Mouse (Mus musculus): ENCODE results near the gene Dlg4. TPM values are rescaled to one million over a fixed set of nuclear protein-coding genes. Genes with fewer than 3 reads are reported as not detected.
A peak's percentile ranks its signal among the peaks of the same experiment; 100 is the strongest.
"Not testable (repeated sequence)": the region's sequence is repeated elsewhere in the genome, so short reads cannot be mapped to it uniquely, and the experiment has no call there.

The Dlg4 gene
- total RNA-seq, 2 experiments from 2014 or later, result 888 to 914 TPM

GRCm38 (mm10) chr11:69996161-69997061 lies 20.3 kb upstream of the Dlg4 start:
- DNase-seq, result no peak

GRCm38 (mm10) chr11:69997070-69997509 lies 19.7 kb upstream of the Dlg4 start:
- peak; percentile 70 to 73 for DNase-seq

DNA sequence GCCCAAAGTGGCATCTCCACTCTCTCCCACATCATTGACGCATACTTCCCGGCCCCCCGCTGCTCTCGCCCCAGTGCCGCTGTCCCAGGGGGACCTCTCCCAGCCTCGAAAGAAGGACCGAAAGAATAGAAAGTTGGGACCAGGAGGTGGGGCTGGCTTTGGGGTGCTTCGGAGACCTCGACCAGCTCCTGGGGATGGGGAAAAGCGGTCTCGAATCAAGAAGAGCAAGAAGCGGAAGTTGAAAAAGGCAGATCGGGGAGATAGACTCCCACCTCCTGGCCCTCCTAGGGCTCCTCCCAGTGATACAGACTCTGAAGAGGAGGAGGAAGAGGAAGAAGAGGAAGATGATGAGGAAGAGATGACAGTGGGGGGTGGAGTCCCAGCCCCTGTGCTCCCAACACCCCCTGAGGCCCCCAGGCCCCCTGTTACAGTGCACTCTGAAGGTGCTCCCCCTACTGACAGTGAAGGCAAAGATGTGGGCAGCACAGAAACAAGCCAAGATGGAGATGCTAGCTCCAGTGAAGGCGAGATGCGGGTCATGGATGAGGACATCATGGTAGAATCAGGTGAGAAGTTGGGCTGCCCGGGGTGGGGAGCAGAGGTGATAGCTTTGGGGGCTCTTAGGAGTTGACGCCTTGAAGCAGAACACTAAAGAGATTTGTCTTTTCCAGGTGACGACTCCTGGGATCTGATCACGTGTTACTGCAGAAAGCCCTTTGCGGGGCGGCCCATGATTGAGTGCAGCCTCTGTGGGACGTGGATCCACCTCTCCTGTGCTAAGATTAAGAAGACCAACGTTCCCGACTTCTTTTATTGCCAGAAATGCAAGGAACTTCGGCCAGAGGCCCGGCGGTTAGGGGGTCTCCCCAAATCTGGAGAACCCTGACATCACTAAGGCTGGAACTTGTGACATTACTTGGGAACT lies 17.9 kb upstream of the Dlg4 start:
- DNase-seq, result no peak

DNA sequence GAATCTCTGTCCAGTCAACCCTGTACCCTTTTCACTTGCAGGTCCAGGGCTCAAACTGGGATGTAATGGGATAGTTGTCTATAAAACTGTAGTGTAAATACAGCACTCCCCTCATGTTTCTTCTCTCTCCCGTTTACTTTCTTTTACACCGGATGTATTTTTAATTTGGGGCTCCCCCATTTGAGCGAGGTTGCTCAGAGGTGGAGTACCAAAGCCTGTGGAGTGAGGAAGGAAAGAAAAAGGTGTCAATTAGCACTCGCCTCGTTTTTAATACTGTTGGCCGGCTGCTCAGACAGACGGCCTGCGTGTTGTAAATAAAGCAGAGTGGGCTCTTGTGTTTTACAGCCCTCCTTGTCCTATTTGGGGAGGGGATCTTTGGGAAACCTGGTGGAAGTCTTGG lies 17.1 kb upstream of the Dlg4 start:
- DNase-seq, result no peak

GRCm38 (mm10) chr11:70000396-70000898 lies 16.3 kb upstream of the Dlg4 start, which contains the start of gene Dvl2:
TSS of gene Dvl2 (plus strand) at chr11:70000595.
- DNase-seq, result peak; percentile 85 to 86

- DNase-seq, result no peak
These were observed 15.6 kb upstream of the Dlg4 start for GRCm38 (mm10) chr11:70001159-70001558.

DNA sequence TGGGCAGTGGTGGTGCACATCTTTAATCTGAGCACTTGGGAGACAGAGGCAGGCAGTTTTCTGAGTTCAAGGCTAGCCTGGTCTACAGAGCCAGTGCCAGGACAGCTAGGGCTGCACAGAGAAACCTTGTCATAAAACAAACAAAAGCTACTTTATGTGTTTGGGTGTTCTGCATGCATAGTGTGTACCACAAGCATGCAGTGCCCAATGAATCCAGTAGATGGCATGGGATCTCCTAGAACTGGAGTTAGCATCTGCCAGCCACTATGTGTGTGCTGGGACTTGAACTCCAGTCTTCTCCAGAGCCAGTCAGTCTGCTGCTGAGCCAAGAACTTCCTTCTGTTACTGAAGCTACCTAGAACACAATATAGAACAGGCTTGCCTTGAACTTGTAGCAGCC lies 14.9 kb upstream of the Dlg4 start:
- no peak for DNase-seq

- DNase-seq, result no peak
These were observed 14.3 kb upstream of the Dlg4 start for GRCm38 (mm10) chr11:70002471-70002870.

GRCm38 (mm10) chr11:70005521-70005920 lies 11.2 kb upstream of the Dlg4 start:
- DNase-seq, result no peak

DNA sequence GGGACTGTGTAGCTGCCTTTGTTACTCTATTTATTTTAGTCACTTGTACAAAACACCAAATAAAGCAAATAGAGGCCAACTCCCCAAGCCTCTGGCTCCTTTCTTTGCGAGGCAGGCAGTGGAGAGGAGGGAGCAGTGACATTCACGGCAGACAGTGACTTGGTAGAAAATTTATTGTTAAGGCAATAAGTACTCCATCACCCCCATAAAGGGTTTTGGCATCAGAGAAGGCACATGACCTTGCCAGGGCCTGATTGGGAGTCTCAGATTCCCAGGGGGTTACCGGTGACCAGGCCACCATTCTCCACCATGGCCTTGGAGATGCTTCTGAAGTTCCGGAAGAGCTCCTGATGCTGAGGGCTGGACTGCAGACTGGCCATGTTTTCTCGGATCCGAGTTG lies 6.7 kb upstream of the Dlg4 start:
- DNase-seq, result no peak

DNA sequence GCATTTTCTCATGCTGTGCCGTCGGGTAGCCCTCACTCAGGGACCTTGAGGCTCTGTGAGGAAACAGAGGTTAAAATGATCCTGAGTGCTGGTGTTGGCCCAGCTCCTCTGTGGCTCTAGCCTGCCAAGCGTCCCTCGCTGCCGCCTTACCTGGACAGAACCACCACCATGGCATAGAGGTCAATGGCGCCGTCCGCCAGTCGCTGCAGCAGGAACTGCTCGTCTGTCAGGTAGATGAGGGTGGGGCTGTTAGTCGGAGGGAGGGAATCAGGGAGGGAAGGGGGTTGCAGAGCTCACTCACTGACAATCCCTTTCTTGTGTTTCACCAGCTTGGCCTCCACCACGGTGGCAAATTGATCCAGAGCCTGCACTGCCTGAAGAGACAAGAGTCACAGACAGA lies 6.2 kb upstream of the Dlg4 start:
- DNase-seq, result no peak

- DNase-seq, result no peak
These were observed 5.8 kb upstream of the Dlg4 start for GRCm38 (mm10) chr11:70010961-70011360.

DNA sequence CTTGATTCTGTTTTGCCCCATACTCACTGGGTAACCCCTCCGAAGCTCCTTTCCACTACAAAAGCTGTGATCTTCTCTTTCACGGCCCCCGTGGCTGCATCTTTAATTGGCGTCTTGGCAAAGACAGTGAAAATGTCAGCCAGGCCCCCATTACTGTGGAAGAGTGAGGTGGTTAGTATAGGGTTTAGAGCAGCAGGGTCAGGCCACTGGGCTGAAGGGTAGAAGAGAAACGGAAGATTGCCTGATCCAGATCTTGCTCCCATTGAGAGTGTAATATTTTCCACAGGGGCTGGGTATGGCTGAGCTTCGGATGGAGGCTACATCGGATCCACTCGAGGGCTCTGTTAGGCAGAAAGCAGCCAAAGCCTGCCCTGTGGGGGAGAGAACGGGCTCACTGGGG lies 3.8 kb upstream of the Dlg4 start:
- no peak for DNase-seq

GRCm38 (mm10) chr11:70013408-70013807 lies 3.3 kb upstream of the Dlg4 start:
- no peak for DNase-seq

DNA sequence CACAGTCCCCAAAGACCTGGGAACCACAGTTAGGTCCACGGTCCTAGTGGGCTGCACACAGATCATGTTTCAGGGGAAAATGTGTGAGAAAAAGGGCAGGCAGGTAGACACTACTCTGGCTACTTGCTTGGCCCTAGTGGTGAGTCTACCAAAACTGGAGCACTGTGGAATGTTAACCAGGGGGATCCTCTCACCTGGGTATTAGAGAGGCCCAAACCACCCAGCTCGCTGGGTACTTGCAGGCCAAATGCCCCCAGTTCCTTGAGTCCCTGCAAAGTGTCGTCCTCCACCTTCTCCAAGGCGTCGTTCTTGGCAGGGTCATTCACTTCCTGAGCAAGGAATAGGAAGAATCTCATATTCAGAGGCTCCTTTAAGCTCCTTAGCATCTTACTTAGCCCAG lies 2.7 kb upstream of the Dlg4 start:
- DNase-seq, result no peak

GRCm38 (mm10) chr11:70014880-70015558 lies 1.7 kb upstream of the Dlg4 start, which contains the start of gene Acadvl:
TSS of gene Acadvl (minus strand) at chr11:70015411.
- peak; percentile 85 to 89 for DNase-seq

GRCm38 (mm10) chr11:70015677-70016076 lies 1.1 kb upstream of the Dlg4 start:
- DNase-seq, result no peak

DNA sequence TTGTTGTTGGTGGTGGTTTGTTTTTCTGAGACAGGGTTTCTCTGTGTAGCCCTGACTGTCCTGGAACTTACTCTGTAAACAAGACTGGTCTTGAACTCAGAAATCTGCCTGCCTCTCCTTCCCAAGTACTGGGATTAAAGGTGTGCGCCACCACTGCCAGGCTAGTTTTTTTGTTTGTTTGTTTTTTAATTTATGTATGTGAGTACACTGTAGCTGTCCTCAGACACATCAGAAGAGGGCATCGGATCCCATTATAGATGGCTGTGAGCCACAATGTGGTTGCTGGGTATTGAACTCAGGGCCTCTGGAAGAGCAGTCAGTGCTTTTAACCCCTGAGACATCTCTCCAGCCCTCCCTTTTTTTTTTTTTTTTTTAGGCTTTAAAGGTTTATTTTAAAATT lies 565 bp upstream of the Dlg4 start:
- DNase-seq, result not testable (repeated sequence)

DNA sequence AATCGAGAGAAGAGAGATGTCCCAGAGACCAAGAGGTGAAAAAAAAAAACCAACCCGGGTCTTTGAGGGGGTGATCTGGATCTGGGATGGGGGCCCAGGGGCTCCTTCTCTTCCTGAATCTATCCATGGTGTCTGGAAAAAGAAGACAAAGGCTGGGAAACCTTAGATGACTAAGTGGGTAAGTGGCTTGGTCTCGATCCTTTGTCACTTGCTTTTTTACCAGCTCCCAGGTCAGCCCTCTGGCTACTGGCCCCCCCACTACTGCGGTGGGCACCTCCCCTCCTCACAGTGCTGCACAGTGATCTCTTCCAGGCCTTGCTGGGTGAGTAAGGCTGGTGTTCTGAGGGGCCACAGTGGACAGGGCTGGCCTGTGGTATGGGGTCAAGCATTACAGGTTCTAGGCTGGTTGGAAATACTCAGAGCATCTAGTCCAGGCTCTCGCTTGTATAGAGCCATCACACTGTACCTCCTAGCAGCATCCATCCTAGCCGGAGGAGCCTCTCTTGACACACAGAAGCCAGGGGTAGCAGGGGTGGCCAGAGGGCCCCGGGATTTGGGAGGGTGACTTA lies 541 bp downstream of the Dlg4 start:
- no peak for DNase-seq

DNA sequence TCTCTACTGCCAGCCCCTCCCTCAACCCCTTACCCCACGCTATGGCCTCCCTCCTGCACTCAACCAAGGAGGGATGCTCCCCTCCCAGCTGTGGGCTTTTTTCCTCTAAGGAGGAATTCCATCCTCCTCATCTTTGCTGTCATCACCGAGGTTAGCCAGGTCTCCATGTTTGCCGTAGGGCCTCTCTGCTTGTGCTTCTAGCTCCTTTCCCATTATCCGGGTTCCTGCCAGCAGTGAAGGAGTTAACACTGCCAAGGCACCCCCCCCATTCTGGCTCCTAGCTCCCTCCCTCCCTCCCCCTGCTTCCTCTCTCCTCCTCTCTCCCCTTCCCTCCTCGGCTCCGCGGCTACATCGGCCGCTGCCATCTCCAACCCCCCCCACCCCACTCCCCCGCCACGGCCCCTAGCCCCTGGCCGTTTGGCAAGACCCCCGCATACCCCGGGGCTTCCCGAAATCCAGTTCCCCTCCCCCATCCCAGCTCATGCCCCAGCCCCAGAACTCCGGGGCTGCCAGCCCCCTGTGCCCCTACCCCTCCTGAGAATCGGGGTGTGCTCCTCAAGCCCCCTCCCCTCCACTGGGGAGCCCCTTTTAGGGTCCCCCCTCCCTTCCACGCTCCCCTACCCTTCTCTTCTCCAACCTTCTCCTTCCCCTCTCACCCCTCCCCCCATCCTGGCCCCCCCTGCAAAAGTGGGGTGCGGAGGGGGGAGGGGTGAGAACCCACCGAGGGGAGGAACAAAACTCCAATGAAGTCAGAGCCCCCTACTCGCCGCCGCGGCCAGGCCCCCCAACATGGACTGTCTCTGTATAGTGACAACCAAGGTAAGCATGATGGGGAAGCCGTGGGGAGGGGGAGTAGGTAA lies 1.6 kb downstream of the Dlg4 start:
- DNase-seq, result peak in 1 of 2 experiments; percentile 61

DNA sequence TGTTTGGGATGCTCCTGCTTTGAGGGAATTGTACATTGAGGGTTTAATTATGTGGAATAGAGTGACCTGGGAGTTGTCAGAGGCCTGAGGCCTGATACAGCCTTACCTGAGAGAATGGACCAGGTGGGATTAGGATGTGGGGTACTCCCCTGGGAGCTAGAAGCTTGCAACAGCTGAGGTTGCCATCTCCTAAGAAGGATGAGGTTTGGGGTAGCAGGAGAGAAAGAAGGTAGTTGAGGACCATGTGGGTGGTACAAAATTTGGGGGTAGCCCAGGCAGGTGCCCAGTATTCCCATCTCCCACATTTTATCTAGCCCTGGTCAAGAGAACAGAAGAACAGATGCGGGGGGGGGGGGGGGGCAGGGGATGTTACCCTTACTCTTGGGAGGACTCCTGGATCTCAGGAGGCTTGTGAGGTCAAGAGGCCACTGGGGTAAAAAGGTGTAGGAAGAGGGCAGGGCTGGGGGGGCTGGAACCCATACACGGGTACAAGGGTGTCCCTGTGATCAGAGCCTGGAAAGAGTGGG lies 2.8 kb downstream of the Dlg4 start:
- no peak for DNase-seq

Data from layer of hippocampus, postnatal 36 days (tissue).